Mouse (Mus musculus) layer of hippocampus, adult 11-12 months (tissue): ENCODE results near the gene Rgs9bp.
"Not testable (repeated sequence)": the region's sequence is repeated elsewhere in the genome, so short reads cannot be mapped to it uniquely, and the experiment has no call there.

ENCODE experiments used
- DNase-seq: peaks from one replicate; pipeline ENCODE4 v3.0.0; 2022; ENCODE audit warnings: low spot score

Rgs9bp gene

GRCm38 (mm10) chr7:35530544-35530943 lies 54.8 kb downstream of the Rgs9bp start:
- not testable (repeated sequence) for DNase-seq

- no peak for DNase-seq
Observed at GRCm38 (mm10) chr7:35530026-35530425, 55.4 kb downstream of the Rgs9bp start.
